Mouse (Mus musculus) brain, embryonic 18.5 days (tissue): ENCODE measurements around the gene Anapc16.

Experiments
- DNase-seq: peaks from one replicate; pipeline ENCODE4 v3.0.0-alpha.2; 2012; ENCODE audit warnings: low read depth, low spot score

Gene Anapc16

GRCm38 (mm10) chr10:59949783-59950605 lies 52.9 kb downstream of the Anapc16 start:
- DNase-seq, result no peak

- no peak for DNase-seq
These were observed 53.7 kb downstream of the Anapc16 start for GRCm38 (mm10) chr10:59949255-59949648.

- no peak for DNase-seq
These were observed 54.3 kb downstream of the Anapc16 start for GRCm38 (mm10) chr10:59948363-59949254.

GRCm38 (mm10) chr10:59947296-59948073 lies 55.5 kb downstream of the Anapc16 start:
- no peak for DNase-seq

- no peak for DNase-seq
These were observed 56.6 kb downstream of the Anapc16 start for GRCm38 (mm10) chr10:59946362-59946761.

- DNase-seq, result no peak
These were observed 57.5 kb downstream of the Anapc16 start for GRCm38 (mm10) chr10:59945416-59945815.

- no peak for DNase-seq
These were observed 59.4 kb downstream of the Anapc16 start for GRCm38 (mm10) chr10:59943421-59943989.

- DNase-seq, result no peak
These were observed 60.0 kb downstream of the Anapc16 start for GRCm38 (mm10) chr10:59942847-59943420.

- no peak for DNase-seq
These were observed 60.6 kb downstream of the Anapc16 start for GRCm38 (mm10) chr10:59942281-59942846.

- no peak for DNase-seq
These were observed 63.9 kb downstream of the Anapc16 start for GRCm38 (mm10) chr10:59939081-59939480.

GRCm38 (mm10) chr10:59938662-59939061 lies 64.3 kb downstream of the Anapc16 start:
- DNase-seq, result no peak
